Mouse (Mus musculus) granulocyte monocyte progenitor cell, adult 5-6 weeks (primary cell): ENCODE results near the gene Igflr1. TPM values are rescaled to one million over a fixed set of nuclear protein-coding genes. Genes with fewer than 3 reads are reported as not detected.

Source experiments
- ATAC-seq: replicated peaks from 2 replicates; pipeline ENCODE4 v1.8.0; 2016; ENCODE audit warnings: mild to moderate bottlenecking, moderate TSS enrichment, inconsistent platforms; ENCODE audit not compliant: poor library complexity, severe bottlenecking
- total RNA-seq, 2 experiments: library from RNA; stranded (forward) in 1 of 2; stranded (reverse) in 1 of 2; fragments of 200-712, 200-1000 nt in 1 of 2; fragments of >200 nt in 1 of 2; fragmentation: Nextera tagmentation in 1 of 2; gene quantifications; 2 replicates each; pipeline ENCODE4 v1.2.3; 2014 to 2017

The Igflr1 gene
- total RNA-seq (2014; fragmentation: Nextera tagmentation) (4.9 and 10.6 TPM in 2 replicates), total RNA-seq (2017) (0.34 TPM in 1 of 2 replicates, not detected in the other)

DNA sequence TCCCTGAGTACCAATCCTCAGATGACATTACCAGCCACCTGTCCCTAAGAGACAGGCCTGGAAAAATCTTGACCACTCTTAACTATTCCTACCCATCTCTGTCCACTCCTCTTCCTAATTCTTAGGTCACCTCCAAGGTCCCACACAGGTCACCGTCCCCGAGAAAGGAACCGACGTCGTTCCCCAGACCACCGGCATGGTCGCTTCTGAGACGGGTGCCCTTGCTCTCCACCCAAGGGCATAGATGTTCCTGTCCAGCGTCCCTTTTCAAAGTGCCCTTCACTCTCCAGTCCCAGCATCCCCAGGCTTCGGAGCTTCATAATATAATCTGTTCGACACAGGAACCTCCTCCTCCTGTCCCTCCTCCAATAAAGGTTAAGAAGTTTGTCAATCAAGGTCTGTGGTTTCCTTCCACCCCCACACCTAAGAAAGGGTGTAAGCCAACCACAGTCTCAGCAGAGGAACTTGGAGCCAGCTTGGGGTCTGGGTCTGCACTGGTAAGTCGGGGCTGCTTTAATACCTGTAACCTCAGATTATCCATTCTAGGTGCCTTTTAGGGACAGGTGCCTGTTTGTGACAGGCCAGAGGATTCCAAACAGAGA, at the start of gene Igflr1:
Gene Igflr1, plus strand, starts transcription at position 458 of the 602 bp plus-strand sequence.
- ATAC-seq = no peak

GRCm38 (mm10) chr7:30518325-30518724, 46.9 kb upstream of the Igflr1 start:
- peak; percentile 14; the same call in 1 of the 2 replicates for ATAC-seq

DNA sequence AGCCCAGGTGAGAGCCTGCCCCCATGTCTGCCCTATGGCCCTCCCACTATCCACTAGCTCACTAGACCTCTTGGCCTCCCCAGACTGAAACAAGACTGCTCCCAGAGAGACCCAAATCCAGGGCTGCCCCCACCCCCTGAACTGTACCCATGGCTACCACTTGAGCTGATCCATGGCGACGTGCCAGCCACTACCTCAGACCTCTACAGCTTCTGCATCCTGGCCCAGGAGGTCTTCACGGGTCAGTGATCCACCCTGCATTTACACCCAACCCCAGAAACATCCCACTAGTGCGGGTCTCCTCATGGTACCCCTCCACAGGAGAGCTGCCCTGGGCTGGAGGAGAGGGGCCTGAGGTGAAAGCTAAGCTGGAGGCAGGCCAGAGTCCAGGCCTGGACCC, 44.8 kb upstream of the Igflr1 start:
- ATAC-seq = no peak

DNA sequence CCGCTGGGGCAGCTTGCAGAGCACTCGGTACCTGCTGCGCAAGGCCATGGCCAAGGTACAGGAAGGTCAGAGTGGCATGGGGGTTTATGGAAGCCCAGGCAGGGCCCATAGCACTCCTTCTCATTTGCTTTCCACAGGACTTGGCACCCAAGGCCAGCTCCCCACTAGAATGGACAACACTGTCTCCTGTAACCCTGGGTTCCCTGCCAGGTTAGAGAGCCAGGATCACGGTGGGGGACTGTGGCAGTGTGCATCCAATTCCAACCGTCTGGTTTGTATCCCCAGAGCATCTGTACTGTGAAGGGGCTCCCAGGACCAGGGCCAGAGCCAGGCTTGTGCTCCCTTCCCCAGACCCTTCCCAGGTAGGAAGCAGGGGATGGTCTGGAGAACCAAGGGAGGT, 44.4 kb upstream of the Igflr1 start:
- ATAC-seq = no peak

- no peak for ATAC-seq
These were observed 42.4 kb upstream of the Igflr1 start for GRCm38 (mm10) chr7:30522871-30523270.

- ATAC-seq = no peak
These were observed 40.7 kb upstream of the Igflr1 start for GRCm38 (mm10) chr7:30524487-30524886.

DNA sequence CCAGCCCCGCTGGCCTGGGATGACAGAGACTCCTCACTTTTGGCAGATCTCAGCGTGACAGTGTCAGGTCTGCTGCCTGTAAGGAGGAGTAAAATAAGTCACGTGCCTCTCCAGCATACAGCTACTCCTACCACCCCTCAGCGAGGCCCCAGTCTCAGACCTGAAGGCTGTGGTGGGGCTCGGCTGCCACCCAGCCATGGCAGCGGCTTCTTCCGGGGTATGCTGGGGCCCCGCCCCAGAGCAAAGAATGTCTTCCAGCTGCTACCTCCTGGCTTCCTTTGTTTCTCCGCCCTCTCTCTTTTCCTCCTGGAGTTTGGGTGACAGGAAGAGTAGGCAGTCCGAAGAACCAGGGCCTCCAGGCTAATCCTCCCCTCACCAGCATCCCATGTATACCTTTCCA, 39.3 kb upstream of the Igflr1 start:
- ATAC-seq = no peak

DNA sequence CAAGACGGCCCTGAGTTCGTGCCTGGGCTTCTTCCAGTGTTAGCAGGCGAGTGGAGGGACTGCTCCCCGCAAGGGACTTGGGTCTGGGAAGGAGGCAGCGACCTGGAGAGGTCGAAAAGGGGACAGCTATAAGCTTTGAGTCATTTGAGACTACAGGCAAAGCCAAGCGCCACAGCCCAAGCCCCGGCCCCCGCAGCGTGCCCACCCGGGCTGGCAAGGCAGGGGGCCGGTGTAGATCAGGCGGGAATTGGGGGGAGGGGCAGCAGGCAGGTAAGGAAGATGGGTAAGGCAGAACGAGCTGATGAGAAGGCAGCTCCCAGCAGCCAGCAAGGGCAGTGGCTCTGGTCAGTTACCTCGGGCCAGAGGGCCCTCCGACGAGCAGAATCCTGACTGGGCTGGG, 38.8 kb upstream of the Igflr1 start:
- ATAC-seq = no peak

- ATAC-seq = no peak; the same call in 1 of the 2 replicates
These were observed 38.2 kb upstream of the Igflr1 start for GRCm38 (mm10) chr7:30526981-30527380.

DNA sequence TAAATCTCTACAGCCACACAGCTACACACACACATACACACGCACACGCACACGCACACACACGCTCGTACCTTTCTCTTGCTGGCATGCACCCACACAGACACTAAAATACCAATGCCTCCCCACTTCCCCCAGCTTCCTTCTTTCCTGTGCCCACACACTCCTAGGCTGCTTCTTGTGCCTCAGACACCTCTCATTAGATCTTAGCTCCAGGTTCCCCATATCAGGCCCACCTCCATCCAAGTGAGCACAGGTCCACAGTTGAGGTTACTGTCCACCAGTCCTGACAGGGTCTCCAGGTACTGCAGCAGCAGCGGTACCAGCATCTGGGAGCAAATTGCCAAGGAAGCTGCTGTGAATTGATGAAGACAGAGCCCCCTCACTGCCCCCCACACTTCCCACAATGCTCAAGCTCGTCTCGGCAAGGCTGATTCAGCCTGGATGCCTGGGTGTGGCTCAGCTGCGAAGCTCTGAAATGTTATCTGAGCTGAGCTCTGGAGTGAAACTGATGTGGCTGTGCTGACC, 33.9 kb upstream of the Igflr1 start:
- no peak for ATAC-seq

- ATAC-seq = no peak
These were observed 32.3 kb upstream of the Igflr1 start for GRCm38 (mm10) chr7:30532931-30533330.

GRCm38 (mm10) chr7:30533941-30534632, 31.1 kb upstream of the Igflr1 start:
- ATAC-seq = no peak

- ATAC-seq = peak; percentile 90
These were observed 30.3 kb upstream of the Igflr1 start, which contains the start of gene Arhgap33 for GRCm38 (mm10) chr7:30534633-30535577. Gene Arhgap33 (minus strand): TSS chr7:30535060.

DNA sequence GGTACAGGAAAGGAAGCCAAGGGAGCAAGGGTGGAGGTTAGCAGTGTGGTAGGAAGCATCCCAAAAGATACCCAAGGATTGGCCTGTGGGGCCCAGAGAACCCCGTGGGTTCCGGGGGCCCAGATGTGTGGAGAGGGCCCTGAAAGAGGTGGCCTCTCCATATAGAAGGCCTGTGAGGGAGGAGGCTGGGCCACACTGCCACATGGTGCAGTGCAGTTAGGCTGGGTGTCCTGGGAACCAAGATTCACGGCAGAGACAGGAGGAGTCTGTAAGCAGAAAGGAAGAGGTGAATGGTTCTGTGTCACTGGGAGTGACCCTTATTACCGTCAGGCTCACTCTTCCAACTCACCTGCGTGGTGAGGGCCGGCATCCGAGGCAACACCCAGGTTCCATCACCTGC, 24.7 kb upstream of the Igflr1 start:
- ATAC-seq = no peak

DNA sequence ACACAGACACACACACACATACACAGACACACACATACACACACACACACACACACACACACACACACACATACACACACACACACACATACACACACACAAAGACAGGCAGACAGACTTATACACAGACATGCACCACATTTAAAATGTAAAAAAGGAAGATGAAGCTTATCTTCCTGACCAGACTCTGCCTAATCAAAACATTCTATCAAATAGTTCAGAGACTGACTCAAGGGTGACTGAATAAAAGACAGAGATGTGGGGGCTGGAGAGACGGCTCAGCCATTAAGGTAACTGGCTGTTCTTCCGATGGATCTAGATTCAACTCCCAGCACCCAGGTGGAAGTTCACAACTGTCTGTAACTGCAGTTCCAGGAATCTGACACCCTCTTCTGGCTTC, 20.9 kb upstream of the Igflr1 start:
- ATAC-seq = no peak

DNA sequence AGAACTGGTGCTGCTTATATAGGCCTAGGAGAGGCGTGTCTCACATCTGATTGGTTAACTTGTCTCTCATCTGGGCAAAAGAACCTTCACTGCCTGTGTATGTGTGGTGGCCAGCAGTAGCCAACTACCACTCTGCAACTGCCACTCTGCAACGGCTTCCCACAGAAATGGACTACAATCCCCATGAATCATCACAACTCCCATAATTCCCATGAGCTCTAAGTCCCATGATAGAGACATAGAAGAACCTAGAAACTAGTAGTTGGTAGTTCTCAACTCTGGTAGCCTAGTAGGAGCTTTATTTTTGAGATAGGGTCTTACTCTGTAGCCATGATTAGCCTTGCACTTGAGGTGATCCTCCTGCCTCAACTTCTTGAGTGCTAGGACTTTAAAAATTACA, 15.3 kb upstream of the Igflr1 start:
- no peak for ATAC-seq

DNA sequence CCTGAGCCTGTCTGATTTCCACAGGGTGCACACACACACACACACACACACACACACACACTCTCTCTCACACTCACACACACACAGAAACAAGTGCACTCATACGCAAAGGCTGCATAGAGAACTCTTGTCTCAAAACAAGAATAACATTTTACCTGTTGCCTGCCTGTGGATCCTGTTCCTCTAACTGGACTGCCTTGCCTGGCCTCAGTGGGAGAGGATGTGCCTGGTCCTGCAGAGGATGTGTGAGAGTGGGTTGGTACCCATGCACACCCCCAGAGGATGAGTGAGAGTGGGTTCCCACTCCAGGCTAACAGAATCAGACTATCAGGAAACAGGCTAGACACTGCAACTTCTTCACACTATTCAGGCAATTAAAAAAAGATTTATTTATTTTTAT, 14.6 kb upstream of the Igflr1 start:
- ATAC-seq = no peak

- peak; percentile 47 for ATAC-seq
These were observed 13.7 kb upstream of the Igflr1 start for GRCm38 (mm10) chr7:30551445-30552101.

GRCm38 (mm10) chr7:30552102-30553020, 12.9 kb upstream of the Igflr1 start, which contains the start of the genes Hspb6 and Proser3:
Gene Hspb6 (plus strand): TSS chr7:30552178.
Gene Proser3 (minus strand): TSS chr7:30552299.
- peak; percentile 86 for ATAC-seq
